Mouse (Mus musculus) embryo, embryonic 10 days (tissue): Measurements from ENCODE around the gene Pacrg.

ENCODE experiments used
- DNase-seq: peaks from one replicate; pipeline ENCODE4 v3.0.0-alpha.2; 2015; ENCODE audit warnings: low spot score

Gene Pacrg

GRCm38 (mm10) chr17:10403186-10403585 is 436.9 kb downstream of the Pacrg start:
- DNase-seq: no peak

- no peak for DNase-seq
These were observed 438.0 kb downstream of the Pacrg start for GRCm38 (mm10) chr17:10402064-10402640.

- no peak for DNase-seq
These were observed 438.6 kb downstream of the Pacrg start for GRCm38 (mm10) chr17:10401529-10401928.

- no peak for DNase-seq
These were observed 440.4 kb downstream of the Pacrg start for GRCm38 (mm10) chr17:10399706-10400105.

GRCm38 (mm10) chr17:10398871-10399270 is 441.2 kb downstream of the Pacrg start:
- no peak for DNase-seq

GRCm38 (mm10) chr17:10397924-10398627 is 442.0 kb downstream of the Pacrg start:
- no peak for DNase-seq

GRCm38 (mm10) chr17:10397336-10397735 is 442.8 kb downstream of the Pacrg start:
- no peak for DNase-seq

GRCm38 (mm10) chr17:10396863-10397262 is 443.2 kb downstream of the Pacrg start:
- no peak for DNase-seq

GRCm38 (mm10) chr17:10394855-10395254 is 445.3 kb downstream of the Pacrg start:
- no peak for DNase-seq

- DNase-seq: no peak
These were observed 446.3 kb downstream of the Pacrg start for GRCm38 (mm10) chr17:10393766-10394165.

GRCm38 (mm10) chr17:10392342-10393034 is 447.6 kb downstream of the Pacrg start:
- DNase-seq: no peak

- DNase-seq: peak; percentile 51
These were observed 449.6 kb downstream of the Pacrg start for GRCm38 (mm10) chr17:10390232-10391172.

GRCm38 (mm10) chr17:10389740-10390139 is 450.4 kb downstream of the Pacrg start:
- DNase-seq: no peak

GRCm38 (mm10) chr17:10386548-10386947 is 453.6 kb downstream of the Pacrg start:
- DNase-seq: no peak

GRCm38 (mm10) chr17:10383406-10383805 is 456.7 kb downstream of the Pacrg start:
- no peak for DNase-seq

GRCm38 (mm10) chr17:10378467-10379175 is 461.5 kb downstream of the Pacrg start:
- no peak for DNase-seq

GRCm38 (mm10) chr17:10377606-10378005 is 462.5 kb downstream of the Pacrg start:
- no peak for DNase-seq

GRCm38 (mm10) chr17:10374316-10374715 is 465.8 kb downstream of the Pacrg start:
- DNase-seq: peak; percentile 55

GRCm38 (mm10) chr17:10373727-10374126 is 466.4 kb downstream of the Pacrg start:
- no peak for DNase-seq

- DNase-seq: no peak
These were observed 467.9 kb downstream of the Pacrg start for GRCm38 (mm10) chr17:10372001-10372785.

GRCm38 (mm10) chr17:10371472-10371871 is 468.6 kb downstream of the Pacrg start:
- no peak for DNase-seq
